Mouse (Mus musculus): ENCODE measurements around the gene 6430550D23Rik. TPM values are rescaled to one million over a fixed set of nuclear protein-coding genes. Genes with fewer than 3 reads are reported as not detected.

The 6430550D23Rik gene
- polyA plus RNA-seq, 1 experiment from 2014 or later: 1.9 TPM

DNA sequence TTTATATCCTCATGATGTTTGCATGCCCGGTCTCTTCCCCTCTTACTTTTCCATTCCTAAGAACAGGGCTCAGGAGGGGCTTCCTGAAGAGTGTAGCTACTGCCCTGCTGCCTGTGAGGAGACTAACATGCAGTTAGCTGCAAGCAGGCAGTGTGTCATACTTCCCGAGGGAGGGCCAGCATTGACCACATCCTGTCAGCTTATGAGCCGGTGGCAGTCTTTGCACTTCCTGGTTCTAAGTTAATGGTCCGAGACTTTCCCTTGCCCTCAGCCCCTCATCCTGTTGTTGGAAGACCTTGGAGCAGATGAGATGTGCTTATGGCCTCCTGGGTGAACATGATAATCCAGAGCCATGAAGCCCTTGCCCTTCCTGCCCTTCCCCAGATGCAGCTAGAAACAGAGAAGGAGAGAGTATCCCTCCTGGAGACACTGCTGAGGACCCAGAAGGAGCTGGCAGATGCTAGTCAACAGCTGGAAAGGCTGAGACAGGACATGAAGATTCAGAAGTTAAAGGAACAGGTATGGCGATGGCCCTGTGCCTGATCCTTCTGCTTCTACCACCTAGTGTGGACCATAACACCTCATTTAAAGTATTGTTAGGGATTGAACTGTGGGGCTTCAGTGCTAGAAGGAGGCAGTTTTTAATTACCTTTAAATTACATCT lies 28.3 kb downstream of the 6430550D23Rik start:
- no peak overlapping the region for H3K4me2 ChIP-seq
- H3K9me3 ChIP-seq (ENCODE audit: low read depth, low read length): no peaks in the 10 kb centered on the region
- no peak for TF ChIP-seq CTCF (IDR thresholded peaks at IDR 0.05; ENCODE audit: low read depth)
- 75% methylated on average over 5 of the region's 5 CpGs for WGBS
- no peak overlapping the region for H3K4me3 ChIP-seq (ENCODE audit: low read depth, low read length)
- no peaks in the 10 kb centered on the region for H3K27me3 ChIP-seq (ENCODE audit: insufficient read depth, low read length)
- no peak overlapping the region for H3K9ac ChIP-seq
- peaks cover 90% of the 10 kb centered on the region for H3K36me3 ChIP-seq (ENCODE audit: insufficient read depth)
- H3K27ac ChIP-seq (ENCODE audit: low read depth): no peak overlapping the region
- ATAC-seq (ENCODE audit: insufficient read depth) (no peak), DNase-seq (peak; percentile 26)
- no peaks in the 10 kb centered on the region for H3K4me1 ChIP-seq (ENCODE audit: insufficient read depth)

DNA sequence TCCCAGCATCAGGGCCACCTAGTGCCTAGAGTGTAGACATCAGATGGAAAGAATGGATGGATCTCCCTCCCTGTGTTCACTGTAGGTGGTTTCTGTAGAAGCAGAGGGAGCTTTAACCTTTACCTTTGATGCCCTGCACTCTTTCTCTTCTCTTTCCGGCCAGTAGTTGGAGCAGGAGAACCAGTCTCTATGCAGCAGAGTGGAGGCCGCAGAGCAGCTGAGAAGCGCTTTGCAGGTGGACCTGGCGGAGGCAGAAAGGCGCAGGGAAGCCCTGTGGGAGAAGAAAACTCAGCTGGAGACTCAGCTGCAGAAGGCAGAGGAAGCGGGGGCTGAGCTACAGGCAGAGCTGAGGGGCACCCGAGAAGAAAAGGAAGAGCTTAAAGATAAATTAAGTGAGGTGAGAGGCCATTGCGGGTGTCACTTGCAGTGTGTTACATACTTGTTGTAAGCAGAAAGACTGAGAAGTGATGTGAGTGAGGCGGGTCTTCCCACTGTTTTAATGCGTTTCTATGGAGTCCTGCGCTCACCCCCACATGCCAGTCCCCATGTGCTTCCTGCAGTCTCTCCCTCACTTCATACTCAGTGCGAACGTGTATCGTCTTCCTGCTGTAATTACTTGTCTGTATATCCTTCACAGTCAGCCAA lies 33.6 kb downstream of the 6430550D23Rik start:
- Histone ChIP-seq H3K4me3 (ENCODE audit: low read depth, low read length) (no peak overlapping the region), H3K9ac (no peak overlapping the region), H3K27ac (ENCODE audit: low read depth) (no peak overlapping the region), H3K36me3 (ENCODE audit: insufficient read depth) (peaks cover 87% of the 10 kb centered on the region), H3K4me1 (ENCODE audit: insufficient read depth) (no peaks in the 10 kb centered on the region), H3K9me3 (ENCODE audit: low read depth, low read length) (no peaks in the 10 kb centered on the region), H3K4me2 (no peak overlapping the region), H3K27me3 (ENCODE audit: insufficient read depth, low read length) (no peaks in the 10 kb centered on the region)
- ATAC-seq (ENCODE audit: insufficient read depth): no peak
- no peak for DNase-seq
- TF ChIP-seq CTCF (IDR thresholded peaks at IDR 0.05; ENCODE audit: low read depth): no peak
- WGBS: 66% methylated on average over 14 of the region's 14 CpGs

DNA sequence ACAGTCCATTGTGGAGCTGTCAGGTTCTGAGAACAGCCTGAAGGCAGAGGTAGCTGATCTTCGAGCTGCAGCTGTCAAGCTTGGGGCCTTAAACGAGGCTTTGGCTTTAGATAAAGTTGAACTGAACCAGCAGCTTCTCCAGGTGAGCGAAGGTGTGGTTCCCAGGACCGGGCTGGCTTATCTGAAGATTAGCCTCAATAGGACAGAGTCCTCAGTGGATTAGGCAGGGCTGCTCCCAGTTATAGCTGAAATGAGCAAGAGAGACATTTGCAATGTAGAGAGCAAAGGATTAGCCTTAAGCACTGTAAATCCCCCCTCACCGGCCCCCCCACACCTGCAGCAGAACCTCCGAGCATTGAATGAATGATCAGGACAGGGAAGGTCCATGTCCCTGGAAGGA lies 34.4 kb downstream of the 6430550D23Rik start:
- Histone ChIP-seq H3K27me3 (ENCODE audit: insufficient read depth, low read length) (no peaks in the 10 kb centered on the region), H3K36me3 (ENCODE audit: insufficient read depth) (peaks cover 88% of the 10 kb centered on the region), H3K4me2 (no peak overlapping the region), H3K4me1 (ENCODE audit: insufficient read depth) (no peaks in the 10 kb centered on the region), H3K9ac (no peak overlapping the region), H3K27ac (ENCODE audit: low read depth) (no peak overlapping the region), H3K4me3 (ENCODE audit: low read depth, low read length) (no peak overlapping the region), H3K9me3 (ENCODE audit: low read depth, low read length) (no peaks in the 10 kb centered on the region)
- DNase-seq (no peak), ATAC-seq (ENCODE audit: insufficient read depth) (no peak)
- 84% methylated on average over 6 of the region's 6 CpGs for WGBS
- TF ChIP-seq CTCF (IDR thresholded peaks at IDR 0.05; ENCODE audit: low read depth): no peak

DNA sequence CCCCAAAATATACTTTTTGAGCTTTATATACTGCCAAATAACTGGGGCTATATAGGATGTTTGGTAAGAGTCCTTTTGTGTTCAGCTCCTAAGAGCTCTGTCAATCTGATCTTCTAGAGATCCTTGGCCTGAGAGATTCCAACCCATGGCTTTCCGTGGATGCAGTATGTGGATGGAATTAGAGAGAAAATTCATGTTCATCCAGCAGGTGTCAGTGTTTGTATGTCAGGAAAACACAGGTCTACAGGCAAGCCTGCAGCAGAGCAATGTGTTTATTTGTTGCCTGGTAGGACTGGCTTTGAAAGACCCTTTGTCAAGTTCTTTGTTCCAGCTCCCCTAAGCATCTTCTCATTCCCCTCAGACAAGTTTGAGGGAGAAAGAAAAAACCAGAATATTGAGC lies 44.8 kb downstream of the 6430550D23Rik start:
- H3K4me2 ChIP-seq: no peak overlapping the region
- peaks cover 65% of the 10 kb centered on the region for H3K36me3 ChIP-seq (ENCODE audit: insufficient read depth)
- TF ChIP-seq CTCF (IDR thresholded peaks at IDR 0.05; ENCODE audit: low read depth): peak; percentile 49
- 43% methylated on average over 1 of the region's 1 CpGs for WGBS
- no peak overlapping the region for H3K27ac ChIP-seq (ENCODE audit: low read depth)
- H3K9me3 ChIP-seq (ENCODE audit: low read depth, low read length): no peaks in the 10 kb centered on the region
- ATAC-seq (ENCODE audit: insufficient read depth): no peak
- peak; percentile 71 for DNase-seq
- H3K27me3 ChIP-seq (ENCODE audit: insufficient read depth, low read length): no peaks in the 10 kb centered on the region
- H3K9ac ChIP-seq: no peak overlapping the region
- H3K4me1 ChIP-seq (ENCODE audit: insufficient read depth): no peaks in the 10 kb centered on the region
- no peak overlapping the region for H3K4me3 ChIP-seq (ENCODE audit: low read depth, low read length)

GRCm38 (mm10) chr2:155961862-155962261 lies 45.9 kb downstream of the 6430550D23Rik start:
- no peak overlapping the region for H3K9ac ChIP-seq
- H3K36me3 ChIP-seq (ENCODE audit: insufficient read depth): peaks cover 54% of the 10 kb centered on the region
- 0 out of 2 replicates have a peak, but pooled peaks cover 7% of the 10 kb centered on the region for H3K4me1 ChIP-seq (ENCODE audit: insufficient read depth)
- 82% methylated on average over 10 of the region's 10 CpGs for WGBS
- H3K27ac ChIP-seq (ENCODE audit: low read depth): no peak overlapping the region
- H3K4me3 ChIP-seq (ENCODE audit: low read depth, low read length): no peak overlapping the region
- H3K9me3 ChIP-seq (ENCODE audit: low read depth, low read length): no peaks in the 10 kb centered on the region
- H3K4me2 ChIP-seq: no peak overlapping the region
- no peak for TF ChIP-seq CTCF (IDR thresholded peaks at IDR 0.05; ENCODE audit: low read depth)
- ATAC-seq (ENCODE audit: insufficient read depth): no peak
- no peaks in the 10 kb centered on the region for H3K27me3 ChIP-seq (ENCODE audit: insufficient read depth, low read length)
- no peak for DNase-seq

GRCm38 (mm10) chr2:155959981-155960380 lies 47.8 kb downstream of the 6430550D23Rik start:
- Histone ChIP-seq H3K27ac (ENCODE audit: low read depth) (no peak overlapping the region), H3K36me3 (ENCODE audit: insufficient read depth) (peaks cover 37% of the 10 kb centered on the region), H3K4me3 (ENCODE audit: low read depth, low read length) (no peak overlapping the region), H3K9ac (no peak overlapping the region), H3K27me3 (ENCODE audit: insufficient read depth, low read length) (no peaks in the 10 kb centered on the region), H3K9me3 (ENCODE audit: low read depth, low read length) (no peaks in the 10 kb centered on the region), H3K4me2 (no peak overlapping the region), H3K4me1 (ENCODE audit: insufficient read depth) (0 out of 2 replicates have a peak, but pooled peaks cover 7% of the 10 kb centered on the region)
- WGBS: 70% methylated on average over 5 of the region's 5 CpGs
- no peak for DNase-seq
- ATAC-seq (ENCODE audit: insufficient read depth): no peak
- TF ChIP-seq CTCF (IDR thresholded peaks at IDR 0.05; ENCODE audit: low read depth): no peak

Data from lung, embryonic 14.5 days (tissue).